Mouse (Mus musculus): ENCODE results near the gene Skor1.

The Skor1 gene

GRCm38 (mm10) chr9:63135801-63136200 is 13.0 kb downstream of the Skor1 start:
- peak; percentile 66 for DNase-seq (ENCODE audit: low read depth, low spot score)

- no peak for DNase-seq (ENCODE audit: low read depth, low spot score)
Observed at GRCm38 (mm10) chr9:63135356-63135755, 13.4 kb downstream of the Skor1 start.

DNA sequence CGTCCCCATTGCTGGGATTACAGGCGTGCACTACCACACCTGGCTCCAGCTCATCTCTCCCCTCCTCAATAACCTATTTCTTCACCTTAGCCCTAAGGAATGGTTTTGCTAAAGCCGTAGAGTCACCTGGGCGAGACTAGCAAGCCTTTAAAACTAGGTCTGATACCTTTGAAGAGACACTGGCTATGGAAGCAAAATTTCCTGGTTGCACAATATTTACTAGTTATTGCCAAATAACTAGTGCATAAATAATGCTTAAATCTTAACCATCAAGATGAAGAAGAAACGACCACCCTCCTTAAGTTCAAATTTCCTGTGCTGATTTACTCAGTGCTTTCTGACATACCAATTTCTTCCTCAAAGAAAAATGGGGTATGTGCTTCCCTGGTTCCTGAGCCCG is 15.1 kb downstream of the Skor1 start:
- DNase-seq (ENCODE audit: low read depth, low spot score): no peak

- DNase-seq (ENCODE audit: low read depth, low spot score): peak; percentile 95
Observed at GRCm38 (mm10) chr9:63132673-63133601, 15.8 kb downstream of the Skor1 start.

- peak; percentile 79 for DNase-seq (ENCODE audit: low read depth, low spot score)
Observed at GRCm38 (mm10) chr9:63131957-63132602, 16.7 kb downstream of the Skor1 start.

DNA sequence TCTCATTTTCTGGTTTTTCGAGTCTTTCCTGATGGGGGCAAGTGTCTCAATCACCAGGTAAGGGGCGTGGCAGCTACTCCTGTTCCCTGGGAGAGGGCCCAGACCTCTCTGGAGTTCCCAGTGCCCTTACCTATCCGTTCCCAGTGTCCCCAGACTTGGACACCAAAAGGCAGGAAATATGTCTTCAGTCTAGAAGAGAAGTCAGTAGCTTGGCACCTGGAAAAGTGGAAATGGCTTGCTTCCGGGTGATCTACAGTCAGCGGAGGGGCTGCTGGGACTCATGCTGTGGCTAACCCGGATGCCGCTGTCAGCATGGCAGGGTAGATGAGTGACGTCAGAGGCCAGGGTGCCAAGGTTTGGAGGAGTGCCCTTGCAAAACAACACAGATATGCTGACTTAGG is 19.1 kb downstream of the Skor1 start:
- DNase-seq (ENCODE audit: low read depth, low spot score): peak; percentile 23

- no peak for DNase-seq (ENCODE audit: low read depth, low spot score)
Observed at GRCm38 (mm10) chr9:63124512-63124911, 24.2 kb downstream of the Skor1 start.

DNA sequence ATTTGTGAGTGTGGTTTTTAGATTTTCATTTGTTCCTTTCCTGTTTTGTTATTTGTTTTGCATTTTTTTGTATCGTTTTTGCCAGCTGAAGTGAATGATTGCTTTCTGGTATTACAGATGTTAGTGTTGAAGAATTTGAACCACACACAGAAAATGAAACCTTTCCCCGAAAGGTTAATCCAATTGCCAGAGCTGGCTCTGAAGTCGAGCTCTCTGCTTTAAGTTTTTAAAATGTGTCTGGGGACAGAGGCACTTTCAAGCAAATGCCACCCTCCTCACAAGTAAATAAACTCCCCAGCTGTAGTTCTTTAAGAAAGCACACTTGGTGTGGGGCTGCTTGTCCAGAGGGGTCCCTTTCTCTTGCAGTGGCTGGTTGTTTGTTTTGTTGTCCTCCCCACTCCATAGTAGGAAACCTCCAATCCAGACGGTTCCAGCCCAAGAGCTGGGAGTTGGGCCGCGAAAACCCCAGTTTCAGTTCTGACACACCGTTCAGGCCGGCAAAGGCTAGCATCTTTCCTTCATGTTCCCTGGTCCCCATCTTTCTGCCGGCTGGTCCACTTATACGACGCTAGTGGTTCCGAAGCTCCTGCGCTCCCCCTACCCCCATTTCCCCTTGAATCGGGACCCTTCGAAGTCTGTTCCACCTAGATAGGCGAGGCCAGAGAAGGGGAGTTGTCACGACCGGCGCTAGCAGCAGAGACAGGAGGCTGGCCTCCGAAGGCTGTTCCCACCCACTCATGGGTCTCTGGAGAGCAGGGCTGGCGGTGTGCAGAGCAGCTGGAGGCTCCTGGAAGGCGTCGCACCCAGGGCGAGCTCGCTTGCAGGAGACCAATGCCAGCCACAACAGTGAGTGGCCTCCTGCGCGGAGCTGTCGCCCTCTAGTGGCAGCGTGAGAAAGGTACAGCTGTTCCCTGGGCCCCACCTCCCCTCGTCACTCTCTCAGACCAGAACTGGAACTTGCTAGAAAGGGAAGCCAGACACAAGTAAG is 25.0 kb downstream of the Skor1 start:
- DNase-seq (ENCODE audit: low read depth, low spot score): peak; percentile 88

GRCm38 (mm10) chr9:63122161-63122833 is 26.5 kb downstream of the Skor1 start:
- DNase-seq (ENCODE audit: low read depth, low spot score): no peak

- peak; percentile 82 for DNase-seq (ENCODE audit: low read depth, low spot score)
Observed at GRCm38 (mm10) chr9:63118385-63118784, 30.4 kb downstream of the Skor1 start.

- DNase-seq (ENCODE audit: low read depth, low spot score): peak; percentile 33
Observed at GRCm38 (mm10) chr9:63112514-63112913, 36.2 kb downstream of the Skor1 start.

DNA sequence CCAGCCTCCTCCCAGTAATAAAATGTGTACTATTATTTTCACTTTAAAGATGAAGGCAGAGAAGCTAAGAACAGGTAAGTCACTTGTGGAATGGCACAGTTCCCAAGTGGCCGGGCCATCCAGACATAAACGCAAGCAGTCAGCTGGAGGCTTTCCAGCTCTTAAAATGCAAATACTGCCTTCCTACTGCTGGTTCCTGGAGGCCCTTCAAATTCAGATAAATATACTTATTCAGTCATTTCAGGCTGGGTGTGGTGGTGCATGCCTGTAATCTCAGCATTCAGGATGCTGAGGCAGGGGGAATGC is 39.0 kb downstream of the Skor1 start:
- DNase-seq (ENCODE audit: low read depth, low spot score): no peak

GRCm38 (mm10) chr9:63109020-63109781 is 39.6 kb downstream of the Skor1 start:
- DNase-seq (ENCODE audit: low read depth, low spot score): peak; percentile 59

DNA sequence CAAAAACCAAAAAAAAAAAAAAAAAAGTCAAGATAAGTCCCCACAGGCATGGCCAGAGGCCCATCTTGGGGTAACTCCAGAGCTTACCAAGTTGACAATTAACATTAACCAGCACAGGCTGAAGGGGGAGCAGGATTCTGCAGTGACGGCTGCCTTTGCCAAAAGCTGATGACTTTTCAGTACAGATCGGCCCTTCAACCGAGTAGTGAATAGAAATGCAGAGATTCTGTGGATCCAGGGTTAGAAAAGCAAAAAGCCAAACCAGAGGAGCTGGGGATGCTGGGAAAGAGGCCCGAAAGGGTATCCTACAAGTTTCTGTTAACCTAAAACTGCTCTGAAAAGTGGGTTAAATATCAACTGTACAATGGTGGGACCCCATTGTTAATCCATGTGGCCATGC is 40.2 kb downstream of the Skor1 start:
- peak; percentile 11 for DNase-seq (ENCODE audit: low read depth, low spot score)

DNA sequence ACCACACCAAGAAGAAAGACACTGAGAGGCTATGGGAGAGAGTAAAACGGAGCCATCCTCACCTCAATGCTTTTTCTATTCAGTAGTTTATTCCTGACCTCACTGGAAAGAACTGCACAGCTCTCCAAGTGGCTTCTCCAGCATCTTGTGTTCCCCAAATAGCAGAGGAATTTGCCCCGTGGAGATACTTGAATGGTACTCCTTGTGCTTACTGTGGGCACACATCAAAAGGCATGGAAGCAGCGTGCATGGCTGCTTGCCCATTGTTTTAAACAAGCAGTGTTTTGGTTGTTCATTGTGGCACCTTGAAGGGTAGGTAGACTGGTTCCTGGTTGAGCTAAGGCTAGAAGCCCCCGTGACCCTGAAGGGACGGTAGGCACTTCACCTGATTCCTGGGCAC is 48.1 kb downstream of the Skor1 start:
- no peak for DNase-seq (ENCODE audit: low read depth, low spot score)

GRCm38 (mm10) chr9:63099876-63100275 is 48.9 kb downstream of the Skor1 start:
- DNase-seq (ENCODE audit: low read depth, low spot score): no peak

- DNase-seq (ENCODE audit: low read depth, low spot score): peak; percentile 68
Observed at GRCm38 (mm10) chr9:63099344-63099743, 49.4 kb downstream of the Skor1 start.

- DNase-seq (ENCODE audit: low read depth, low spot score): no peak
Observed at GRCm38 (mm10) chr9:63098887-63099286, 49.9 kb downstream of the Skor1 start.

DNA sequence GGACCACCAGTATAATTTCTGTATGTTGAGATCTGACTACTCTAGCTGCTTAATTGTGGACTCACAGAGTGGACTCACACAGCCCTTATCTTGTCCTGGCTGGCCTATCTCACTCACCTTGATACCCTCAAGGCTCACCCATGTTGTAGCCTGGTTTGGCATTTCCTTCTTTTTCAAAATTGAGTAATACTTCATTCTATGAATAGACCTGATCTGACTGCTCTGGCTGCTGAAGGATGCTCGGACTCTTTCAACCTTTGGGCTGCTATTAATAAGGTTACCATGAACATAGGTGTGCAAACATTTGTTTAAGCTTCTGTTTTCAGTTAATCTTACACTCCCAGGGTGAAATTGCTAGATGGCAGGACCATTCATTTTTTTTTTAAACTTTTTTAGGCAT is 51.6 kb downstream of the Skor1 start:
- DNase-seq (ENCODE audit: low read depth, low spot score): no peak

GRCm38 (mm10) chr9:63094030-63094429 is 54.7 kb downstream of the Skor1 start:
- DNase-seq (ENCODE audit: low read depth, low spot score): no peak

DNA sequence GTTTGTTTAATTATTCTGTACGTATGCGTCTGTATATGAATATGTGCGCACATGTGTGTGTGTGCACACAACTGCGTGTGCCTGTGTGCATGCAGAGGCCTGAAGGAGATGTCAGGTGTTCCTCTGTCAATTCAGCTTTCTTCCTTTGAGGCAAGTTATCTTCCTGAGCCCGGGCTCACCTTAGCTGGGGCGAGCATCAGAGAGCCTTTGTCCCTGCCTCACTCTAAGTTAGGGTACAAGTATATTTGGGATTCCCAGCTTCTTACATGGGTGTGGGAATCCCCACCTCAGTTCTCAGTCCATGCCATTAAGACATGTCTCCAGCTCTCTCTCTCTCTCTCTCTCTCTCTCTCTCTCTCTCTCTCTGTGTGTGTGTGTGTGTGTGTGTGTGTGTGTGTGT is 56.2 kb downstream of the Skor1 start:
- DNase-seq (ENCODE audit: low read depth, low spot score): no peak
